Mouse (Mus musculus) embryonic facial prominence, embryonic 10.5 days (tissue): ENCODE results near the gene C330007P06Rik. TPM values are rescaled to one million over a fixed set of nuclear protein-coding genes. Genes with fewer than 3 reads are reported as not detected.
"Not testable (repeated sequence)": the region's sequence is repeated elsewhere in the genome, so short reads cannot be mapped to it uniquely, and the experiment has no call there.

Source experiments
- DNase-seq: peaks from one replicate; pipeline ENCODE4 v3.0.0-alpha.2; 2017; ENCODE audit warnings: low spot score
- H3K27ac ChIP-seq: fragments of 300-500 bp; sonication (generic); replicated peaks from 2 replicates; pipeline ENCODE4 v1.5.1; 2016; ENCODE audit warnings: mild to moderate bottlenecking
- H3K27me3 ChIP-seq: fragments of 300-500 bp; sonication (generic); replicated peaks from 2 replicates; pipeline ENCODE4 v1.6.1; 2016; ENCODE audit warnings: low read depth, mild to moderate bottlenecking; ENCODE audit not compliant: poor library complexity, severe bottlenecking
- H3K36me3 ChIP-seq: fragments of 300-500 bp; sonication (generic); replicated peaks from 2 replicates; pipeline ENCODE4 v1.6.1; 2016; ENCODE audit warnings: mild to moderate bottlenecking, moderate library complexity
- H3K4me1 ChIP-seq: fragments of 300-500 bp; sonication (generic); 2 replicates; pipeline ENCODE4 v1.6.1; 2016
- H3K4me3 ChIP-seq: fragments of 300-500 bp; sonication (generic); 2 replicates; pipeline ENCODE4 v1.5.1; 2016; ENCODE audit warnings: mild to moderate bottlenecking, moderate library complexity
- H3K9me3 ChIP-seq: fragments of 300-500 bp; sonication (generic); 2 replicates; pipeline ENCODE4 v1.6.1; 2016; ENCODE audit warnings: mild to moderate bottlenecking
- WGBS: fragments of 180-500 bp; shearing (Covaris S2); methylation state at CpG from one replicate; pipeline ENCODE4 v1.1.7; 2016; 5-methylcytosine and 5-hydroxymethylcytosine counted together
- polyA plus RNA-seq: library from polyadenylated mRNA; unstranded; fragments of >200 nt; fragmentation: Nextera tagmentation; extraction: Ambion mirVana; gene quantifications from 2 replicates; pipeline ENCODE4 v1.2.1, GENCODE M21; 2016

The C330007P06Rik gene
- polyA plus RNA-seq, 1 experiment from 2014 or later: 35.4 TPM

GRCm38 (mm10) chrX:36808318-36808683, 65.6 kb downstream of the C330007P06Rik start:
- 72% methylated on average over 6 of the region's 6 CpGs for WGBS
- DNase-seq: no peak
- H3K27ac ChIP-seq: peak overlapping the region; percentile 72

GRCm38 (mm10) chrX:36807360-36808317, 66.3 kb downstream of the C330007P06Rik start:
- H3K27me3 ChIP-seq: no peaks in the 10 kb centered on the region
- 15% methylated on average over 45 of the region's 45 CpGs for WGBS
- no peaks in the 10 kb centered on the region for H3K36me3 ChIP-seq
- no peaks in the 10 kb centered on the region for H3K9me3 ChIP-seq
- peak overlapping the region; percentile 72 for H3K27ac ChIP-seq
- peak overlapping the region; percentile 49 for H3K4me3 ChIP-seq
- peaks cover 17% of the 10 kb centered on the region for H3K4me1 ChIP-seq
- DNase-seq: peak; percentile 90

More at GRCm38 (mm10) chrX:36808318-36808683, 65.6 kb downstream of the C330007P06Rik start:
- no peaks in the 10 kb centered on the region for H3K27me3 ChIP-seq
- H3K4me3 ChIP-seq: peak overlapping the region; percentile 49
- no peaks in the 10 kb centered on the region for H3K36me3 ChIP-seq
- peaks cover 14% of the 10 kb centered on the region for H3K4me1 ChIP-seq
- no peaks in the 10 kb centered on the region for H3K9me3 ChIP-seq

- 55% methylated on average over 5 of the region's 5 CpGs for WGBS
- Histone ChIP-seq H3K27me3 (no peaks in the 10 kb centered on the region), H3K4me3 (no peak overlapping the region), H3K4me1 (peaks cover 17% of the 10 kb centered on the region), H3K27ac (no peak overlapping the region), H3K36me3 (no peaks in the 10 kb centered on the region), H3K9me3 (no peaks in the 10 kb centered on the region)
- DNase-seq: no peak
Measured at GRCm38 (mm10) chrX:36805466-36806235, 68.3 kb downstream of the C330007P06Rik start.

- Histone ChIP-seq H3K9me3 (no peaks in the 10 kb centered on the region), H3K36me3 (no peaks in the 10 kb centered on the region), H3K27ac (no peak overlapping the region), H3K4me1 (peaks cover 17% of the 10 kb centered on the region), H3K4me3 (no peak overlapping the region), H3K27me3 (no peaks in the 10 kb centered on the region)
- DNase-seq: peak; percentile 58
- WGBS: 38% methylated on average over 5 of the region's 5 CpGs
Measured at GRCm38 (mm10) chrX:36804196-36804595, 69.7 kb downstream of the C330007P06Rik start.

- no peaks in the 10 kb centered on the region for H3K27me3 ChIP-seq
- peaks cover 17% of the 10 kb centered on the region for H3K4me1 ChIP-seq
- no peaks in the 10 kb centered on the region for H3K9me3 ChIP-seq
- no peak overlapping the region for H3K4me3 ChIP-seq
- WGBS: 65% methylated on average over 5 of the region's 5 CpGs
- peaks cover 5% of the 10 kb centered on the region for H3K36me3 ChIP-seq
- no peak overlapping the region; the same call in 1 of the 2 replicates for H3K27ac ChIP-seq
- DNase-seq: no peak
Measured at GRCm38 (mm10) chrX:36803189-36803588, 70.7 kb downstream of the C330007P06Rik start.

- Histone ChIP-seq H3K27me3 (no peaks in the 10 kb centered on the region), H3K9me3 (no peaks in the 10 kb centered on the region), H3K4me3 (no peak overlapping the region), H3K36me3 (peaks cover 17% of the 10 kb centered on the region), H3K27ac (no peak overlapping the region), H3K4me1 (peaks cover 9% of the 10 kb centered on the region)
- no peak for DNase-seq
- WGBS: 55% methylated on average over 6 of the region's 6 CpGs
Measured at GRCm38 (mm10) chrX:36799131-36799879, 74.6 kb downstream of the C330007P06Rik start.

- H3K4me1 ChIP-seq: not testable (repeated sequence)
- peak overlapping the region; percentile 70 for H3K4me3 ChIP-seq
Measured at GRCm38 (mm10) chrX:36796734-36797133, 77.2 kb downstream of the C330007P06Rik start.

GRCm38 (mm10) chrX:36796163-36796581, 77.7 kb downstream of the C330007P06Rik start:
- 27% methylated on average over 41 of the region's 41 CpGs for WGBS
- peak; percentile 87 for DNase-seq
- H3K27me3 ChIP-seq: no peaks in the 10 kb centered on the region

More at GRCm38 (mm10) chrX:36796734-36797133, 77.2 kb downstream of the C330007P06Rik start:
- Histone ChIP-seq H3K36me3 (peaks cover 17% of the 10 kb centered on the region), H3K27ac (peak overlapping the region; percentile 88; the same call in 1 of the 2 replicates)
- not testable (repeated sequence) for DNase-seq, H3K9me3 ChIP-seq, H3K27me3 ChIP-seq
- 81% methylated on average over 8 of the region's 8 CpGs for WGBS

GRCm38 (mm10) chrX:36795424-36796162, 78.3 kb downstream of the C330007P06Rik start, which contains the start of gene Slc25a5:
Gene Slc25a5, plus strand, starts transcription at chrX:36795651.
- Histone ChIP-seq H3K4me3 (peak within 1 kb of the TSS; percentile 70), H3K27me3 (no peaks in the 10 kb centered on the region), H3K27ac (peak within 1 kb of the TSS; percentile 88), H3K9me3 (no peaks in the 10 kb centered on the region), H3K36me3 (peaks cover 17% of the 10 kb centered on the region), H3K4me1 (peaks cover 3% of the 10 kb centered on the region; the same call in 1 of the 2 replicates)
- peak; percentile 87 for DNase-seq
- WGBS: 16% methylated on average over 41 of the region's 41 CpGs

More at GRCm38 (mm10) chrX:36796163-36796581, 77.7 kb downstream of the C330007P06Rik start:
- Histone ChIP-seq H3K9me3 (no peaks in the 10 kb centered on the region), H3K4me3 (peak overlapping the region; percentile 70), H3K4me1 (peaks cover 3% of the 10 kb centered on the region; the same call in 1 of the 2 replicates), H3K36me3 (peaks cover 17% of the 10 kb centered on the region), H3K27ac (peak overlapping the region; percentile 88)

- Histone ChIP-seq H3K36me3 (peaks cover 17% of the 10 kb centered on the region), H3K4me1 (peaks cover 3% of the 10 kb centered on the region; the same call in 1 of the 2 replicates), H3K27ac (no peak overlapping the region), H3K4me3 (no peak overlapping the region), H3K27me3 (no peaks in the 10 kb centered on the region), H3K9me3 (no peaks in the 10 kb centered on the region)
- WGBS: 63% methylated on average over 5 of the region's 5 CpGs
- no peak for DNase-seq
Measured at GRCm38 (mm10) chrX:36794571-36794970, 79.3 kb downstream of the C330007P06Rik start.

GRCm38 (mm10) chrX:36789360-36789759, 84.6 kb downstream of the C330007P06Rik start:
- H3K27me3 ChIP-seq: no peaks in the 10 kb centered on the region
- DNase-seq: no peak
- no peak overlapping the region for H3K27ac ChIP-seq
- 56% methylated on average over 4 of the region's 4 CpGs for WGBS
- H3K4me3 ChIP-seq: no peak overlapping the region
- H3K4me1 ChIP-seq: no peaks in the 10 kb centered on the region
- H3K36me3 ChIP-seq: no peaks in the 10 kb centered on the region
- no peaks in the 10 kb centered on the region for H3K9me3 ChIP-seq
